Mouse (Mus musculus) heart, embryonic 15.5 days (tissue): Measurements from ENCODE around the gene Clec3b. TPM values are rescaled to one million over a fixed set of nuclear protein-coding genes. Genes with fewer than 3 reads are reported as not detected.

ENCODE experiments used
- ATAC-seq: fragments of 200-750 bp; cut with Nextera tagmentation; replicated peaks from 2 replicates; pipeline ENCODE4 v1.8.0; 2017; ENCODE audit warnings: low read depth, moderate TSS enrichment; ENCODE audit not compliant: insufficient number of reproducible peaks, insufficient read depth, low FRiP score
- H3K27ac ChIP-seq: fragments of 300-500 bp; sonication (generic); 2 replicates; pipeline ENCODE4 v1.5.1; 2015; ENCODE audit warnings: mild to moderate bottlenecking, inconsistent platforms
- H3K27me3 ChIP-seq: fragments of 300-500 bp; sonication (generic); 2 replicates; pipeline ENCODE4 v1.6.1; 2015; ENCODE audit warnings: inconsistent platforms
- H3K36me3 ChIP-seq: fragments of 300-500 bp; sonication (generic); 2 replicates; pipeline ENCODE4 v1.6.1; 2015; ENCODE audit warnings: mild to moderate bottlenecking, inconsistent platforms
- H3K4me1 ChIP-seq: fragments of 300-500 bp; sonication (generic); replicated peaks from 2 replicates; pipeline ENCODE4 v1.6.1; 2015; ENCODE audit warnings: inconsistent platforms
- H3K4me2 ChIP-seq: fragments of 300-500 bp; sonication (generic); 2 replicates; pipeline ENCODE4 v1.6.1; 2015; ENCODE audit warnings: inconsistent platforms, mild to moderate bottlenecking, moderate library complexity
- H3K4me3 ChIP-seq: fragments of 300-500 bp; sonication (generic); 2 replicates; pipeline ENCODE4 v1.5.1; 2015; ENCODE audit warnings: mild to moderate bottlenecking, inconsistent platforms
- H3K9ac ChIP-seq: fragments of 300-500 bp; sonication (generic); 2 replicates; pipeline ENCODE4 v1.6.1; 2015; ENCODE audit warnings: mild to moderate bottlenecking, inconsistent platforms
- H3K9me3 ChIP-seq: fragments of 300-500 bp; sonication (generic); replicated peaks from 2 replicates; pipeline ENCODE4 v1.6.1; 2016; ENCODE audit warnings: inconsistent platforms
- WGBS: fragments of 180-500 bp; shearing (Covaris S2); methylation state at CpG from one replicate; pipeline ENCODE4 v1.1.7; 2015; ENCODE audit warnings: mixed read lengths; 5-methylcytosine and 5-hydroxymethylcytosine counted together
- polyA plus RNA-seq: library from polyadenylated mRNA; unstranded; fragments of >200 nt; fragmentation: Nextera tagmentation; extraction: Ambion mirVana; gene quantifications from 2 replicates; pipeline ENCODE4 v1.2.1, GENCODE M21; 2015

The Clec3b gene
- 1.5 and 2.9 TPM in 2 replicates for polyA plus RNA-seq

DNA sequence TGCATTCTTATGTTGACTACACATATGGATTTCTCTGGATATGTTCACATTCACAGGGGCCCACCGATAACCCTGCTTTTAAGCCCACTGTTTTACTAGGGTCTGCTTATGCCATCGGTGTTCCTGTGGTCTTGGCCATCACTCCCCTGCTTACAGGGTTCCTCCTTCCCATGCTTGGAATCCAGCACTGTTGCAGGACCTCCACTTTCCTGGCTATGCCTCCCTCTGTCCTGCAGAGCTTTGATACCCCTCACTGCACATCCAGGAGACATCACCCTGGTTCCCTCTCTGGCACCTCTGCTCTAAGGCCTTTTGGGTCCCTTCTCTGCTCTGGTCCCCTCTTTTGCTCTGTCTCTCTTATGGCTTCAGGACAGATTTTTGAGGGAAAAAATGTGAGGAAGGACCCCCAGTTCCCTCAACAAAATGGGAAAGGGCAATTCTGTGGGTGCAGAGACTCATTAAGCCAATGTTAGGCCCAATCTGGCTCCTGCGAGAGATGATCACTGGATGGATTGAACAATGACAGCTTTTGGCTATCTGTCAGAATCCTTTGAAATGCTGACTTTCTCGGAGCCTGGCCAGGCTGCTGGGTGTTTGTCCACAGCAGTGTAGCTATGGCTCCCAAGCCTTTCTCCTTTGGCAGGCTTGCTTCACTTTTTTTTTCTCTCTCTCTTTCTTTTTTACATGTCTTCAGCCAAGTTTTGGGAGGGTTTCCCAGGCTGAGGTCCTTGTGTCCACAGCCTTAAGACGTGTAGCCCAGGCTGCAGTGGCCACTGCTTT, at the start of gene Clec3b:
TSS of gene Clec3b (plus strand) at position 706 of the 780 bp plus-strand sequence.
- no peak within 1 kb of the TSS for H3K27ac ChIP-seq
- no peaks in the 10 kb centered on the region for H3K9me3 ChIP-seq
- H3K36me3 ChIP-seq = no peaks in the 10 kb centered on the region
- no peaks in the 10 kb centered on the region for H3K4me1 ChIP-seq
- no peak within 1 kb of the TSS for H3K4me2 ChIP-seq
- no peak within 1 kb of the TSS for H3K4me3 ChIP-seq
- no peak for ATAC-seq
- WGBS = 75% methylated on average over 5 of the region's 5 CpGs
- no peak within 1 kb of the TSS for H3K9ac ChIP-seq
- no peaks in the 10 kb centered on the region for H3K27me3 ChIP-seq

DNA sequence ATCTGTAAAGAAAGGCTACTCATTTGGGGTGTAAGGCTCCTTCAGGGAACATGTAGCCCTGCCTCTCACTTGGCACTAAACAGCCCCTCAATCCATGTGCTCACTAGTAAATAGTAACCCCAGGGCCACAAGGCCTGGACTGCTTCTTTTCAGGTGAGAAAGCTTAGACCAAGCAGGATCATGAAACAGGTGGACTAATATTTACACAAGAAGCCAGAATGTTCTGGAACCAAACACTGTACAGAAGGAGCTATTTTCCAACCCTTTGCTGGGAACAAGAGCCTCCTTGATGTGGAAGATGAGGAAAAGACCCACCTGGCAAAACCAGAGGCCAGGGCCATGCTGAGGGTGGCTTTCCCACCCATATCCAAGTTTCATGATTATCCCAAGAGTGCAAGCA, 47.3 kb upstream of the Clec3b start:
- H3K9ac ChIP-seq = no peak overlapping the region
- ATAC-seq = no peak
- peaks cover 25% of the 10 kb centered on the region for H3K36me3 ChIP-seq
- no peaks in the 10 kb centered on the region for H3K4me1 ChIP-seq
- H3K9me3 ChIP-seq = no peaks in the 10 kb centered on the region
- no peak overlapping the region for H3K4me2 ChIP-seq
- H3K4me3 ChIP-seq = no peak overlapping the region
- no peak overlapping the region for H3K27ac ChIP-seq
- H3K27me3 ChIP-seq = no peaks in the 10 kb centered on the region

DNA sequence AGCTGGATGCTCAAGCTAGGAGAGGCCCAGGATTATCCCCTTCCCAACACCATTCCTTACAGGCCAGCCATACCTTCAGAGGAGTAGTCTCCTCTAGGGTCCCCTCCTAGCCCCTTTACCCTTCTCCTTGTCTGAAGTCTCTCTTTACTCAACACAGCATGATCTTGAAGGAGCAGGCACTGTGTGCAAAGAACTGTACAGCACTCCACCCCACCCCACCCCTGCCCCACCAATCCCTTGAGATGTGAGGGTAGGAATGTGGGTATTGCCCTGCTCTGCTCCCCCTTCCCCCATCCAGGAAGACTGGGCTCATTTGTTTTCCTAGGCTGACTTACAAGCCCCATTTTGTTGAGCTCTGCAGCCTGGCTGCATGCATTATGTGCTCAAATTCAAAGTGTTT, 46.4 kb upstream of the Clec3b start:
- Histone ChIP-seq H3K27ac (no peak overlapping the region), H3K9me3 (no peaks in the 10 kb centered on the region), H3K4me1 (no peaks in the 10 kb centered on the region), H3K36me3 (peaks cover 21% of the 10 kb centered on the region), H3K4me3 (no peak overlapping the region), H3K9ac (no peak overlapping the region), H3K27me3 (no peaks in the 10 kb centered on the region), H3K4me2 (no peak overlapping the region)
- ATAC-seq = no peak

DNA sequence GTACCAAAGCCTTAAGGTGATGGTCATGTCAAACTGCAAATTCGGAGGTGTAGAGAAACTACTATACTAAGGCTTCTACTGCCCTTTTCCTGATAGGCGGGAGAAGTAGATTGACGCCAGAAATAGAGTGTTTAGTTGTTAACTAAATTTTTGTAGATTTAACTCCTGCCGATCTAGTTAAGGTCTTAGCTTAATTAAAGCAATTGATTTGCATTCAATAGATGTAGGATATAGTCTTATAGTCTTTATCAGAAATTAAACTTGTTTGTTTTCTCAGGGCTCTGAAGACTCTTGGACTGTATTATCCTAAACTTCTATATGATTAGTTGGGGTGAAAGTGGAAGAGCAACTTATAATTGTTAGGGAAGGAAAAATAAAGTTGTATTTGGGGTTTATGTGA, 43.6 kb upstream of the Clec3b start:
- 0 out of 2 replicates have a peak, but pooled peaks have one; percentile 50 for ATAC-seq

DNA sequence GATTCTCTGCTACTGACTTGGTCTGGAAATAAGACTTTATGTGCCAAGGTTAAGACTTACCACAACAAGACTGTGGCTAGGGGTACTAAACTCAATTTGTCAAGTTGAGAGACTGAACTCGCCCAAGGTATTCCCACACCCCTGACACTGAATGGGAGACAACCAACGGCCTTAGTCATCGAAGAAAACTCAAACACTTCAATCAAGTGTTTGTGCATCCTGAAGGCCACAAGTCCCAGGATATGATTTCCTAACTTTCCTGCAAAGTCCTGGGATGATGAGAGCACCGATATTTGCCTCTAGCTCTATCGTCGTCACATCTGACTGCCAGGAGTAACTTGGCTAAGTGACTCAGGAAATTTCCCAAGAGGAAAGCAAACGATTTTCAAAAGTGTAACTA, 41.6 kb upstream of the Clec3b start:
- no peak for ATAC-seq
- 82% methylated on average over 7 of the region's 7 CpGs for WGBS

More for the DNA sequence above, 43.6 kb upstream of the Clec3b start:
- no peaks in the 10 kb centered on the region for H3K9me3 ChIP-seq
- no peak overlapping the region for H3K27ac ChIP-seq
- no peaks in the 10 kb centered on the region for H3K27me3 ChIP-seq
- H3K4me1 ChIP-seq = peaks cover 7% of the 10 kb centered on the region
- H3K4me3 ChIP-seq = no peak overlapping the region
- peaks cover 9% of the 10 kb centered on the region; the same call in 1 of the 2 replicates for H3K36me3 ChIP-seq
- H3K9ac ChIP-seq = no peak overlapping the region
- no peak overlapping the region for H3K4me2 ChIP-seq
- WGBS = 90% methylated on average over 4 of the region's 4 CpGs

DNA sequence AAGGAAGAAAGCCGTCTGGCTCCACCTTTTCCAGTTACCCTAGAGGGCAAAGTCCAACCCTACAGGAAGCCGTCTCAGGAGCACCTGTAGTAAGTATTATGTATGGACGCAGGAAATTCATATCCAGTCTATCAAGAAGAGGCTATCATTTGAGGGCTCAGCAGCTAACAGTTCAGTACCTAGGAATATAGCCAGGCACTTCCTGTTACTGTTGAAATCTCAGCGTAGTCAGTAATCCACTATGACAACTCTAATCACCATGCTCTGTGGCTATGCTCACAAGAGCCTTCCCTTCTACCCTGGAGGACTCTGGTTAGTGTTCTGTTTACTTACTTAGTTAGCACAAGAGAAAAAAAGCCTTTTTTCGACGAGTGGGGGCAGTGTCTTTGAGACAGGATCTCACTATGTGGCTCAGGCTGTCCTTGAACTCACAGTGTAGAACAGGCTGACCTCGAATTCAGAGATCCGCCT, 39.0 kb upstream of the Clec3b start:
- H3K4me1 ChIP-seq = peaks cover 17% of the 10 kb centered on the region
- H3K36me3 ChIP-seq = peaks cover 3% of the 10 kb centered on the region; the same call in 1 of the 2 replicates
- no peaks in the 10 kb centered on the region for H3K27me3 ChIP-seq
- H3K9ac ChIP-seq = peak overlapping the region; percentile 91; the same call in 1 of the 2 replicates
- no peak overlapping the region for H3K27ac ChIP-seq
- peak overlapping the region; percentile 98 for H3K4me3 ChIP-seq
- WGBS = 54% methylated on average over 8 of the region's 8 CpGs
- H3K4me2 ChIP-seq = peak overlapping the region; percentile 87
- no peaks in the 10 kb centered on the region for H3K9me3 ChIP-seq
- ATAC-seq = no peak

More for the DNA sequence above, 41.6 kb upstream of the Clec3b start:
- Histone ChIP-seq H3K4me1 (peaks cover 17% of the 10 kb centered on the region), H3K27me3 (no peaks in the 10 kb centered on the region), H3K36me3 (peaks cover 9% of the 10 kb centered on the region; the same call in 1 of the 2 replicates), H3K27ac (no peak overlapping the region), H3K4me2 (no peak overlapping the region), H3K9ac (no peak overlapping the region), H3K9me3 (no peaks in the 10 kb centered on the region), H3K4me3 (no peak overlapping the region)

DNA sequence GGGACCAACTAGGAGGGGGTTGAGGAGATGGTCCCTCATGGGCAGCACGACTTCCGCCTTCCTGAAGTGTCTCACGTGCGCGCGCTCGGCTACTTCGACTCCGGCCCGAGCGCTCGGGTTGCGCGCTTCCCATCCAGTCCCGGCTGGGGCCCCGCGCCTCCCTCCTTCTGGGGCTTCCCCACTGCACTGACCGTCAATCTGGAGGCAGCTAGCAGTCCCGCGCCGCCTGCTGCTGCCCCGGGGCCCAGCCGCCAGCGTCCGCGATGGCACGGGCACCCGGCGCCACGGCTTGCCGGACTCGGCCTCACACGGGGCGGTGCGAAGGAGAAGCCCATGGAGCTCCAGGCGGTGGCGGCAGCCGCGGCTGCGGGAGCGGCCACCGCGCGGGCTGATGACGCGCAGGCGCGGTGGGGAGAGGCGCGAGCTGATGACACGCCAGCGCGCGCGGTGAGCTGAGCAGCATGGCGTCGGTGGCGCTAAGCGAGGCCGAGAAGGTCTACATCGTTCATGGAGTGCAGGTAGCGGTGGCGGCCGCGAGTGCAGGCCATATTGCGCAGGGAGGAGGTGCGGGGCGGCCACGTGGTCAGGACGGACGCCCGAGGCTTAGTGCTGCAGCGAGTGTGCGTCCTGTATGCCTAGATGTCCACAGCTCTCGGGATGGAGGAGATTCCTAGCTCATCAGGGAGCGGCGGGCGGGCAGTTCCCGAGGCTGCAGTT, 37.8 kb upstream of the Clec3b start, which contains the start of the genes Zdhhc3 and Exosc7:
TSS of gene Zdhhc3 (minus strand) at position 401 of the 717 bp plus-strand sequence.
TSS of gene Exosc7 (plus strand) at position 411 of the 717 bp plus-strand sequence.
- Histone ChIP-seq H3K9me3 (no peaks in the 10 kb centered on the region), H3K9ac (peak within 1 kb of the TSS; percentile 91), H3K36me3 (peaks cover 5% of the 10 kb centered on the region; the same call in 1 of the 2 replicates), H3K4me1 (peaks cover 17% of the 10 kb centered on the region), H3K4me3 (peak within 1 kb of the TSS; percentile 98), H3K27ac (peak within 1 kb of the TSS; percentile 96), H3K4me2 (peak within 1 kb of the TSS; percentile 87), H3K27me3 (no peaks in the 10 kb centered on the region)
- under 1% methylated on average over 79 of the region's 79 CpGs for WGBS
- peak; percentile 90 for ATAC-seq

DNA sequence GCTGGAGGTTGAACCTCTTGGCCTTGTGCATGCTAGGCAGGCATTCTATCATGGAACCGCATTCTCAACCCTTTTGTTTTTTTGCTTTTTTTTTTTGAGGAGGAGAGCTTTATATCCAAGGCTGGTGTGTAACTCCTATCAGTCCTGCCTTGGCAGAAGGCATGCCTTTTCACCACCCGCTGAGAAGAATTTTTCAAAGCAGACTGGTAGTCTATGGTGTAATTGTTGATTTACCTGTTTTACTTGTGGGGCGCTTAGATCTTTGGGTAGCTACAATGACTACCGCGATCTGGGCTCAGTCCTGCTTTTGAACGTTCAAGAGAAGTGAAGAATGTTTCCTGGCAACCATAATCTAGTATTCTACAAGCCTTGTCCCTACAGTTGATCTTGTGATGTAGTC, 36.8 kb upstream of the Clec3b start:
- Histone ChIP-seq H3K27ac (peak overlapping the region; percentile 96), H3K4me2 (peak overlapping the region; percentile 87), H3K36me3 (peaks cover 10% of the 10 kb centered on the region), H3K9ac (peak overlapping the region; percentile 91), H3K4me3 (peak overlapping the region; percentile 98), H3K9me3 (no peaks in the 10 kb centered on the region), H3K4me1 (peaks cover 17% of the 10 kb centered on the region), H3K27me3 (no peaks in the 10 kb centered on the region)
- no peak for ATAC-seq
- 57% methylated on average over 6 of the region's 6 CpGs for WGBS

DNA sequence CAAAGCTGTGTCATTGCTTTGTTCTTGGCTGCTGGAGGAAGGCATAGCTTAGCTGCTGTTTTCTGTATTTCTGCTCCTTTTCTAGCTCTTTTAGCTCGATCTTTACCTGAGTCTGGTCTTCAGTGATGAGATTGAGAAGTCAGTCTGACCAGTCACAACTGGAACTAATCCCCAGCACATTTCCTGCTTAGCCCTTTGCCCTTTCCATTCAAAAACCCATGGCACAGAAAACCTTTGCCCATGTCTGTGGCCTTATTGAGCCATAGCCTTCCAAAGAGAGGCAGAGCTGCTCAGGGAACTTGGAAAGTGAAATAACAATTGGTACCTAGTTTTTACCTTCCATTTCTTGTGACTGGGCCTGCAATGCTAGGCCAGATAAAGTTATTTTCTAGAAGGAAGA, 35.2 kb upstream of the Clec3b start:
- 97% methylated on average over 1 of the region's 1 CpGs for WGBS
- Histone ChIP-seq H3K27me3 (no peaks in the 10 kb centered on the region), H3K9ac (no peak overlapping the region), H3K27ac (no peak overlapping the region), H3K4me3 (no peak overlapping the region), H3K36me3 (peaks cover 26% of the 10 kb centered on the region), H3K4me1 (peaks cover 17% of the 10 kb centered on the region), H3K4me2 (no peak overlapping the region), H3K9me3 (no peaks in the 10 kb centered on the region)
- no peak for ATAC-seq

DNA sequence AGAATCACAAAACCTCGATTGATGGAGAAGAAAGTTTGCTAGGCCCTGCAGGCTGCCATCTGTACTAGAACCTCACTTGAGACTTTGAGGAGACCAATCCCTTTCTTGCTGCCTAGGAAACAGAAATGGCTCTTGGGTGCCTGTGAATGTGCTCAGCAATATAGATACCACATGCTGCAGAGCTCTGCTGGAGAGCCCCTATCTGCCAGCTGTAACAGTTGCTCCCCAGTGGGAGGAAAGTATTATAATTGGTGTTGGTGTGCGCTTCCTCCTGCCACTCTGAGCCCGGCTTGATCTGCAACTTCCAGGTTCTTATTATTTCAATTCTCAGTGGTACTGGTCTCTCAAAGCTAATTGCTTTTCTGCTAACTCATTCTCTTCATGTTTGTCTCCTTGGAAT, 27.7 kb upstream of the Clec3b start:
- Histone ChIP-seq H3K27ac (no peak overlapping the region), H3K4me1 (no peaks in the 10 kb centered on the region), H3K4me2 (no peak overlapping the region), H3K4me3 (no peak overlapping the region), H3K9me3 (no peaks in the 10 kb centered on the region), H3K27me3 (no peaks in the 10 kb centered on the region), H3K36me3 (peaks cover 50% of the 10 kb centered on the region), H3K9ac (no peak overlapping the region)
- 83% methylated on average over 3 of the region's 3 CpGs for WGBS
- no peak for ATAC-seq

DNA sequence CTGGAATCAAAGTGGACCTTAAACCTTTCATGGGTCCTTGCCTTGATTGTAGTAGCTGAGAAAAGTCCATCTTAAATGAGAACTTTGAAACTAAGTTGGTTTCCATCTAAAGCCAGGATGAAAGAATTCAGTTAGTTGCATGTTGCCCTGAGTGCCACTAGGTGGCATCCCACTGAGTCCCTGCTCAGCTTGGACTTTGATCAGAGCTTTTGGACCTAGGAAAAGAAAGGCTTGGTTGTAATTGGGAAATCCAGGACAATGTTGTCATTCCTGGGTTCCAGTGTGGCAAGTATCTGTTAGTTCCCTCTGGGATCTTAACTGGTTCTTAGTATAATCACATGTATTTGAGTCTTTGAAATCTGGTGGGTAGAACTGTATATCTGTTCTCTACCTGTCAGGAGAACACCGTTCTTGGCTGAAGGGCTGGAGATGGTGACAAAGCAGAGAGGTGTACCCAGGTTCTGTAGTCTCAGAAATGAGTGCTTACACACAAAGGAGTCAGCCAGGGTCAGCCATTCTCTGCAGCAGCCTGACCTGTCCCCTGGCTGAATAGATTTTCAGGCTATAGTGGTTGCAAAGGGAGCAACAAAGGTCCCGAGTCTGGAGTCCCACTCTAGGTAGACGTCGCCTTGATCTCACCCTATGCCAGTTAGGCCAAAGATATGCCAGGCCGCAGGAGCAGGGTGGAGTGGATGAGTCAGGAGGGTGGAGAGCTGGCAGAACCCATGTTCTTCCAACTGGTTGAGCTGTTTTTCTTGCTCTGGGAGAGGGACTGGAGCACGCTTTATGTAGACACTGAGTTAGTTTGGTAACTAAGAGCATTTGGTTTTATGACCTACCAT, 27.0 kb upstream of the Clec3b start:
- Histone ChIP-seq H3K9me3 (no peaks in the 10 kb centered on the region), H3K27ac (no peak overlapping the region), H3K4me3 (no peak overlapping the region), H3K4me1 (no peaks in the 10 kb centered on the region), H3K9ac (no peak overlapping the region), H3K27me3 (no peaks in the 10 kb centered on the region), H3K4me2 (no peak overlapping the region), H3K36me3 (peaks cover 54% of the 10 kb centered on the region)
- no peak for ATAC-seq
- 89% methylated on average over 6 of the region's 6 CpGs for WGBS
